25 mouse cellular contexts compared by ENCODE assay signal in the genomic region with DNA sequence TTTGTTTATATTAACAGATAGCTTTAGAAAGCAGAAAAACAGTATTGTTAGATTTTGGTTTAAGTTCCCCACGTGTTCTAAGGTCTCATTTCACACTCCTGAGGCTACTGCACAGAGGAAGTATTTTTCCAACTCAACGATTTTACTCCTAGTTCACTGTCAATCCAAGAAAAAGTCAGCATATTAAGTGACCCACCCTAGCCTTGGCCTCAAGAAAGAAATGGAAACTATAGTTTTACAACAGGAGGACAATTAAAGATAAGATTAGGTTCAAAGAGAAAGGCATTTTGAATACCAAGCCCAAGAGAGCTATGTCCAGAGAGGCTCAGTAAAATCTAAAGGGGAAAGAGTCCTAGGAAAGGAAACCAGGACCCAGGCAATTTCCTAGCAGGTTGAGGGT.
"Had no signal": no experiment of that assay in that cellular context is flagged by ENCODE, and none has a peak within 500 bp of the region (broad histone marks: within the 10 kb centered on the region; RNA-seq: fewer than 3 reads in every experiment).

No protein-coding gene starts in this region.

- DNase-seq: gastrocnemius, adult 2 months; gastrocnemius, postnatal 10 days; gastrocnemius, postnatal 25 days; heart, adult 18-20 months; heart, postnatal 10 days; heart, postnatal 4 days; kidney, adult 11 months; kidney, adult 2 months; kidney, adult 9 months; kidney, postnatal 10 days; kidney, postnatal 25 days; kidney, postnatal 4 days had no signal

- H3K4me2 ChIP-seq: heart, embryonic 12.5 days; hindbrain, embryonic 12.5 days; hindbrain, embryonic 15.5 days; kidney, embryonic 15.5 days; limb, embryonic 12.5 days; liver, embryonic 12.5 days had no signal

- H3K4me3 ChIP-seq: gastrocnemius, adult 2 months; heart, embryonic 10.5 days; heart, embryonic 12.5 days; hindbrain, embryonic 10.5 days; hindbrain, embryonic 12.5 days; hindbrain, embryonic 15.5 days; kidney, embryonic 15.5 days; layer of hippocampus, adult 2 months; left cerebral cortex, adult 2 months; limb, embryonic 10.5 days; limb, embryonic 12.5 days; liver, embryonic 12.5 days had no signal

- H3K9ac ChIP-seq: heart, embryonic 12.5 days; hindbrain, embryonic 12.5 days; hindbrain, embryonic 15.5 days; kidney, embryonic 15.5 days; limb, embryonic 12.5 days; liver, embryonic 12.5 days; liver, embryonic 14.5 days had no signal

- H3K27me3 ChIP-seq: heart, embryonic 12.5 days; hindbrain, embryonic 12.5 days; hindbrain, embryonic 15.5 days; kidney, embryonic 15.5 days; limb, embryonic 12.5 days; liver, embryonic 12.5 days had no signal

- H3K36me3 ChIP-seq: heart, embryonic 10.5 days; heart, embryonic 12.5 days; hindbrain, embryonic 10.5 days; hindbrain, embryonic 12.5 days; hindbrain, embryonic 15.5 days; kidney, embryonic 15.5 days; limb, embryonic 10.5 days; limb, embryonic 12.5 days; liver, embryonic 12.5 days had no signal

- H3K4me1 ChIP-seq: hindbrain, embryonic 10.5 days; hindbrain, embryonic 12.5 days; hindbrain, embryonic 15.5 days; limb, embryonic 10.5 days; liver, embryonic 12.5 days had no signal

- H3K9me3 ChIP-seq: heart, embryonic 10.5 days; heart, embryonic 12.5 days; hindbrain, embryonic 10.5 days; hindbrain, embryonic 12.5 days; hindbrain, embryonic 15.5 days; kidney, embryonic 15.5 days; limb, embryonic 10.5 days; limb, embryonic 12.5 days; liver, embryonic 12.5 days had no signal

- H3K27ac ChIP-seq: gastrocnemius, adult 2 months; heart, embryonic 10.5 days; hindbrain, embryonic 10.5 days; hindbrain, embryonic 12.5 days; hindbrain, embryonic 15.5 days; hindbrain, postnatal 0 days; kidney, embryonic 15.5 days; layer of hippocampus, adult 2 months; left cerebral cortex, adult 2 months; limb, embryonic 10.5 days; limb, embryonic 12.5 days; liver, embryonic 12.5 days; liver, embryonic 14.5 days had no signal

- ATAC-seq: hindbrain, postnatal 0 days; liver, embryonic 12.5 days had no signal
